Mouse (Mus musculus) spleen, adult 2 months (tissue): Measurements from ENCODE around the gene Cdh4. TPM values are rescaled to one million over a fixed set of nuclear protein-coding genes. Genes with fewer than 3 reads are reported as not detected.

Experiments used
- DNase-seq, 2 experiments: peaks; one replicate each; pipeline versions ENCODE4 v3.0.0 to v3.0.0-alpha.2; 2012 to 2021; ENCODE audit warnings: low spot score in 2 of 2, low read depth in 1 of 2
- H3K27ac ChIP-seq: fragments of 200-500 bp; 2 replicates; pipeline ENCODE4 v1.5.1; 2012; ENCODE audit warnings: low read length, inconsistent platforms; ENCODE audit not compliant: insufficient read depth
- H3K27me3 ChIP-seq: fragments of 200-500 bp; 2 replicates; pipeline ENCODE4 v1.6.1; 2012; ENCODE audit warnings: mild to moderate bottlenecking, moderate library complexity, low read length, inconsistent platforms; ENCODE audit not compliant: control insufficient read depth, insufficient read depth
- H3K36me3 ChIP-seq: fragments of 200-500 bp; 2 replicates; pipeline ENCODE4 v1.6.1; 2012; ENCODE audit warnings: mild to moderate bottlenecking, low read length, inconsistent platforms; ENCODE audit not compliant: control insufficient read depth, insufficient read depth
- H3K4me1 ChIP-seq: fragments of 200-500 bp; 2 replicates; pipeline ENCODE4 v1.6.1; 2011; ENCODE audit warnings: inconsistent platforms; ENCODE audit not compliant: control insufficient read depth, insufficient read depth, insufficient read length
- H3K4me3 ChIP-seq: fragments of 200-500 bp; 2 replicates; pipeline ENCODE4 v1.5.1; 2011; ENCODE audit warnings: mild to moderate bottlenecking, inconsistent platforms; ENCODE audit not compliant: insufficient read depth, insufficient read length; ENCODE audit errors: extremely low read depth
- CTCF ChIP-seq: fragments of 200-500 bp; IDR thresholded peaks from 2 replicates; pipeline ENCODE4 v1.5.1; 2011; ENCODE audit warnings: mild to moderate bottlenecking, inconsistent platforms; ENCODE audit not compliant: insufficient read depth, insufficient read length, insufficient replicate concordance; ENCODE audit errors: extremely low read depth
- POLR2A ChIP-seq: fragments of 200-500 bp; IDR thresholded peaks from 2 replicates; pipeline ENCODE4 v1.6.1; 2011; ENCODE audit warnings: low read depth, low read length, inconsistent platforms
- WGBS: fragments of 180-500 bp; shearing (Covaris S2); methylation state at CpG from one replicate; pipeline ENCODE4 v1.1.7; 2018; 5-methylcytosine and 5-hydroxymethylcytosine counted together
- polyA plus RNA-seq: library from polyadenylated mRNA; depleted of rRNA; stranded (reverse); fragments of >200 nt; gene quantifications from 2 replicates; pipeline ENCODE4 v1.2.3, GENCODE M21; 2012; rRNA removed

Cdh4 gene
- polyA plus RNA-seq: 1.0 and 1.1 TPM in 2 replicates

GRCm38 (mm10) chr2:179442191-179442540 lies at the start of gene Cdh4:
TSS of gene Cdh4 (plus strand) at chr2:179442431.
- no peak within 1 kb of the TSS for H3K27ac ChIP-seq
- peak within 1 kb of the TSS; percentile 29; the same call in 1 of the 2 replicates for H3K4me3 ChIP-seq
- no peaks in the 10 kb centered on the region for H3K36me3 ChIP-seq
- DNase-seq: no peak
- peaks cover 2% of the 10 kb centered on the region; the same call in 1 of the 2 replicates for H3K4me1 ChIP-seq
- peaks cover 13% of the 10 kb centered on the region for H3K27me3 ChIP-seq
- no peak for TF ChIP-seq CTCF
- no peak for TF ChIP-seq POLR2A
- WGBS: 2% methylated on average over 40 of the region's 40 CpGs

- H3K27ac ChIP-seq: no peak overlapping the region
- no peak for TF ChIP-seq CTCF
- no peak for TF ChIP-seq POLR2A
Observed at GRCm38 (mm10) chr2:179395442-179395841, 46.8 kb upstream of the Cdh4 start.

GRCm38 (mm10) chr2:179399645-179400249 lies 42.5 kb upstream of the Cdh4 start:
- 83% methylated on average over 14 of the region's 14 CpGs for WGBS
- H3K27ac ChIP-seq: no peak overlapping the region
- DNase-seq: no peak
- no peaks in the 10 kb centered on the region for H3K36me3 ChIP-seq
- no peaks in the 10 kb centered on the region for H3K4me1 ChIP-seq
- H3K27me3 ChIP-seq: no peaks in the 10 kb centered on the region
- TF ChIP-seq CTCF: no peak
- TF ChIP-seq POLR2A: no peak
- no peak overlapping the region for H3K4me3 ChIP-seq

More at GRCm38 (mm10) chr2:179395442-179395841, 46.8 kb upstream of the Cdh4 start:
- DNase-seq: no peak
- no peaks in the 10 kb centered on the region for H3K36me3 ChIP-seq
- WGBS: 76% methylated on average over 5 of the region's 5 CpGs
- no peak overlapping the region for H3K4me3 ChIP-seq
- no peaks in the 10 kb centered on the region for H3K4me1 ChIP-seq
- no peaks in the 10 kb centered on the region for H3K27me3 ChIP-seq

GRCm38 (mm10) chr2:179410866-179411561 lies 31.2 kb upstream of the Cdh4 start:
- Histone ChIP-seq H3K27me3 (no peaks in the 10 kb centered on the region), H3K36me3 (no peaks in the 10 kb centered on the region), H3K4me1 (no peaks in the 10 kb centered on the region), H3K27ac (no peak overlapping the region), H3K4me3 (no peak overlapping the region)
- TF ChIP-seq CTCF: no peak
- no peak for TF ChIP-seq POLR2A
- no peak for DNase-seq
- 66% methylated on average over 8 of the region's 8 CpGs for WGBS

GRCm38 (mm10) chr2:179412966-179413365 lies 29.3 kb upstream of the Cdh4 start:
- no peaks in the 10 kb centered on the region for H3K27me3 ChIP-seq
- no peaks in the 10 kb centered on the region for H3K4me1 ChIP-seq
- no peak overlapping the region for H3K4me3 ChIP-seq
- H3K27ac ChIP-seq: no peak overlapping the region
- no peak for DNase-seq
- H3K36me3 ChIP-seq: no peaks in the 10 kb centered on the region
- TF ChIP-seq CTCF (no peak), POLR2A (no peak)
- 67% methylated on average over 2 of the region's 2 CpGs for WGBS

GRCm38 (mm10) chr2:179414253-179414652 lies 28.0 kb upstream of the Cdh4 start:
- Histone ChIP-seq H3K36me3 (no peaks in the 10 kb centered on the region), H3K27me3 (no peaks in the 10 kb centered on the region), H3K27ac (no peak overlapping the region), H3K4me3 (no peak overlapping the region), H3K4me1 (no peaks in the 10 kb centered on the region)
- DNase-seq: no peak
- WGBS: 86% methylated on average over 11 of the region's 11 CpGs
- TF ChIP-seq CTCF (no peak), POLR2A (no peak)

- no peaks in the 10 kb centered on the region for H3K27me3 ChIP-seq
- WGBS: 88% methylated on average over 9 of the region's 9 CpGs
- DNase-seq: no peak
- TF ChIP-seq CTCF (no peak), POLR2A (no peak)
- H3K4me3 ChIP-seq: no peak overlapping the region
- no peak overlapping the region for H3K27ac ChIP-seq
- no peaks in the 10 kb centered on the region for H3K4me1 ChIP-seq
- no peaks in the 10 kb centered on the region for H3K36me3 ChIP-seq
Observed at GRCm38 (mm10) chr2:179414704-179415103, 27.5 kb upstream of the Cdh4 start.
